Mouse (Mus musculus): ENCODE data around the gene Hebp1. TPM values are rescaled to one million over a fixed set of nuclear protein-coding genes. Genes with fewer than 3 reads are reported as not detected.

The Hebp1 gene
- polyA plus RNA-seq, 1 experiment from 2014 or later: 10.2 TPM

- 32% methylated on average over 6 of the region's 6 CpGs for WGBS
- no peaks in the 10 kb centered on the region for H3K4me1 ChIP-seq (replicated peaks)
- ATAC-seq (replicated peaks; ENCODE audit: insufficient number of reproducible peaks, insufficient read depth, low FRiP score, low read depth): no peak
Observed at GRCm38 (mm10) chr6:135113114-135113436, 84.7 kb downstream of the Hebp1 start.

GRCm38 (mm10) chr6:135112411-135113113, 85.3 kb downstream of the Hebp1 start:
- Histone ChIP-seq H3K27me3 (no peaks in the 10 kb centered on the region), H3K4me3 (no peak overlapping the region), H3K4me2 (no peak overlapping the region), H3K9ac (no peak overlapping the region), H3K27ac (no peak overlapping the region), H3K4me1 (replicated peaks) (no peaks in the 10 kb centered on the region), H3K9me3 (replicated peaks) (no peaks in the 10 kb centered on the region), H3K36me3 (no peaks in the 10 kb centered on the region)
- 31% methylated on average over 7 of the region's 7 CpGs for WGBS
- no peak for ATAC-seq (replicated peaks; ENCODE audit: insufficient number of reproducible peaks, insufficient read depth, low FRiP score, low read depth)

More at GRCm38 (mm10) chr6:135113114-135113436, 84.7 kb downstream of the Hebp1 start:
- no peaks in the 10 kb centered on the region for H3K9me3 ChIP-seq (replicated peaks)
- H3K27ac ChIP-seq: no peak overlapping the region
- H3K4me3 ChIP-seq: no peak overlapping the region
- no peaks in the 10 kb centered on the region for H3K36me3 ChIP-seq
- H3K9ac ChIP-seq: no peak overlapping the region
- no peaks in the 10 kb centered on the region for H3K27me3 ChIP-seq
- H3K4me2 ChIP-seq: no peak overlapping the region

GRCm38 (mm10) chr6:135107014-135107413, 90.8 kb downstream of the Hebp1 start:
- Histone ChIP-seq H3K27ac (no peak overlapping the region), H3K4me3 (no peak overlapping the region), H3K4me2 (no peak overlapping the region), H3K36me3 (no peaks in the 10 kb centered on the region), H3K9me3 (replicated peaks) (no peaks in the 10 kb centered on the region), H3K27me3 (no peaks in the 10 kb centered on the region), H3K4me1 (replicated peaks) (no peaks in the 10 kb centered on the region), H3K9ac (no peak overlapping the region)
- WGBS: 86% methylated on average over 6 of the region's 6 CpGs
- ATAC-seq (replicated peaks; ENCODE audit: insufficient number of reproducible peaks, insufficient read depth, low FRiP score, low read depth): no peak

DNA sequence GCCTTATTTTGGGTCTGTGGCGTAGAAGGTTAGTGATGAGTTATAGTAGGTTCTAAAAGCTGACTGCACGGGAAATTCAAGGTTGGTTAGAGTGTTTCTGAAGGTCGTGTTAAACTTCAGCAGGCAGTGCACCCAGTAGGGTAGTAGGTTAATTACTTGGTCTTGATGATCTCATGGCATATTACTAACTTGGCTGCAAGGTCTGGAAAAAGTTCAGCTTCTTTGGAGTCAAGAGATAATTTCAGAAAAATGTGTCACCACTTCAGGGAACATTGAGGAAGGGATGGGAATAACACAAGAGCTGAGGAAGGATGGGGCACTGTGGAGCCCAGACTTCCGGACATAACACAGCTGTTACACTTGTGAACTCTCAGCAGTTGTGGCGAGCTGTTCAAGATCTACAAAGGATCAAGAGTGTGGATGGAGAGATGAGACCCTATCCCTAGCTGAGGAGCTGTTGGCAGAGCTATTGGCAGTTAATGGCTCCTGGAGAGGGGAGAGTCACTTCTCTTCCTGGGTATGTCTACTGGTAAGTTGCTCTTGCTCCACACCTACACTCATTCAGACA, 95.0 kb downstream of the Hebp1 start:
- no peak for ATAC-seq (replicated peaks; ENCODE audit: insufficient number of reproducible peaks, insufficient read depth, low FRiP score, low read depth)
- Histone ChIP-seq H3K9ac (no peak overlapping the region), H3K4me3 (no peak overlapping the region), H3K4me2 (no peak overlapping the region), H3K36me3 (no peaks in the 10 kb centered on the region), H3K27ac (no peak overlapping the region), H3K27me3 (no peaks in the 10 kb centered on the region), H3K4me1 (replicated peaks) (no peaks in the 10 kb centered on the region), H3K9me3 (replicated peaks) (no peaks in the 10 kb centered on the region)
- 66% methylated on average over 5 of the region's 5 CpGs for WGBS

DNA sequence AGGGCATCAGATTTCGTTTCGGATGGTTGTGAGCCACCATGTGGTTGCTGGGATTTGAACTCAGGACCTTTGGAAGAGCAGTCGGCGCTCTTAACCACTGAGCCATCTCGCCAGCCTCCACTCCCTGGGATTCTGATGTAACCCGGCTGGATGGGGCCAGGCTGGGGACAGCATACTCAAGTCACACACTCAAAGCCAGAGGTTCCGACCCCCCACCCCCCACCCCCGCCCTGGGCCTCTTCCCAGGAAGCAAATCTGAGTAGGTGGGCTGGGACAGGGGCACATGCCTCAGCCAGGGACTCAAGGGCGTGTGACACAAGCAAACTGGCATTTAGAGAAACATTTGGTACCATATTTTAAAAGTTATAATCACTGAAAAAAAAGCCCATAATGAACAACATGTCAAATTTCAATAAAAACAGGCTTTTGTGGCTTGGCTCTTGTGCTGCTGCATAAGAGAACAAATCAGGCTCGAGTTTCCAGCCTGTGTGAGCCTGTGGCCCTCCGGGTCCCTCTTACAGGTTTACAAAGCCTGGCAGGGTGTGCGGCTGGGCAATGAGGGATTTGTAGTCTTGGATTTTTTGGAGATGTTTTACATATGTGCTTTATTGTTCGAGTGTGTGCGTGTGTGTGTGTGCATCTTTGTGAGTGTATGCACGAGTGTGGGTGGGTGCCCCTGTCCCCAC, 96.9 kb downstream of the Hebp1 start:
- Histone ChIP-seq H3K27me3 (no peaks in the 10 kb centered on the region), H3K4me2 (no peak overlapping the region), H3K9ac (no peak overlapping the region), H3K36me3 (no peaks in the 10 kb centered on the region), H3K4me3 (no peak overlapping the region), H3K9me3 (replicated peaks) (no peaks in the 10 kb centered on the region), H3K27ac (no peak overlapping the region), H3K4me1 (replicated peaks) (no peaks in the 10 kb centered on the region)
- no peak for ATAC-seq (replicated peaks; ENCODE audit: insufficient number of reproducible peaks, insufficient read depth, low FRiP score, low read depth)
- 79% methylated on average over 15 of the region's 15 CpGs for WGBS

- Histone ChIP-seq H3K36me3 (no peaks in the 10 kb centered on the region), H3K27ac (no peak overlapping the region), H3K9ac (no peak overlapping the region), H3K4me3 (no peak overlapping the region), H3K4me1 (replicated peaks) (peaks cover 2% of the 10 kb centered on the region; the same call in 1 of the 2 replicates), H3K27me3 (no peaks in the 10 kb centered on the region), H3K4me2 (no peak overlapping the region), H3K9me3 (replicated peaks) (no peaks in the 10 kb centered on the region)
- no peak for ATAC-seq (replicated peaks; ENCODE audit: insufficient number of reproducible peaks, insufficient read depth, low FRiP score, low read depth)
- WGBS: 83% methylated on average over 12 of the region's 12 CpGs
Observed at GRCm38 (mm10) chr6:135092798-135093470, 104.9 kb downstream of the Hebp1 start.

DNA sequence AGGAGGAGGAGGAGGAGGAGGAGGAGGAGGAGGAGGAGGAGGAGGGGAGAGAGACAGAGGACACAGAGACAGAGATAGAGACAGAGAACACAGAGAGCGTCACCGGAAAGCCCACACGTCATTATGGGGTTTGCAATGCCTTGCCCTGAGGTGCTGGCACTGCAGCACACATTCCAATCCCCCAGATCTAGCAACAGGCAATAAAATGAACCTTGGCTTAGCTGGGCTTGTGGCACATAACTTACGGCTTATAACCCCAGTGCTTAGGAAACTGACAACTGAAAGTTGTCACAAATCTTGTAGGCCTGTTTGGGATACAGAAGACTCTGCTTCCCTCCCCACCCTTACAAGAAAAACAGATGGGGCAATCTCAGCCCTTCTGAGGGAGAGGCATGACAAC, 107.2 kb downstream of the Hebp1 start:
- Histone ChIP-seq H3K27ac (no peak overlapping the region), H3K9ac (no peak overlapping the region), H3K9me3 (replicated peaks) (no peaks in the 10 kb centered on the region), H3K36me3 (no peaks in the 10 kb centered on the region), H3K4me1 (replicated peaks) (peaks cover 4% of the 10 kb centered on the region; the same call in 1 of the 2 replicates), H3K4me3 (no peak overlapping the region), H3K27me3 (no peaks in the 10 kb centered on the region), H3K4me2 (no peak overlapping the region)
- no peak for ATAC-seq (replicated peaks; ENCODE audit: insufficient number of reproducible peaks, insufficient read depth, low FRiP score, low read depth)
- 66% methylated on average over 4 of the region's 4 CpGs for WGBS

GRCm38 (mm10) chr6:135089786-135090185, 108.0 kb downstream of the Hebp1 start:
- Histone ChIP-seq H3K27ac (no peak overlapping the region), H3K27me3 (no peaks in the 10 kb centered on the region), H3K9ac (no peak overlapping the region), H3K4me2 (no peak overlapping the region), H3K36me3 (no peaks in the 10 kb centered on the region), H3K9me3 (replicated peaks) (no peaks in the 10 kb centered on the region), H3K4me1 (replicated peaks) (peaks cover 4% of the 10 kb centered on the region; the same call in 1 of the 2 replicates), H3K4me3 (no peak overlapping the region)
- 18% methylated on average over 8 of the region's 8 CpGs for WGBS
- no peak for ATAC-seq (replicated peaks; ENCODE audit: insufficient number of reproducible peaks, insufficient read depth, low FRiP score, low read depth)

GRCm38 (mm10) chr6:135087721-135088451, 109.9 kb downstream of the Hebp1 start:
- Histone ChIP-seq H3K4me3 (peak overlapping the region; percentile 29), H3K27ac (peak overlapping the region; percentile 34; the same call in 1 of the 2 replicates), H3K27me3 (no peaks in the 10 kb centered on the region), H3K4me1 (replicated peaks) (peaks cover 4% of the 10 kb centered on the region; the same call in 1 of the 2 replicates), H3K36me3 (no peaks in the 10 kb centered on the region), H3K4me2 (peak overlapping the region; percentile 59), H3K9ac (no peak overlapping the region), H3K9me3 (replicated peaks) (no peaks in the 10 kb centered on the region)
- 0 out of 2 replicates have a peak, but pooled peaks have one; percentile 47 for ATAC-seq (replicated peaks; ENCODE audit: insufficient number of reproducible peaks, insufficient read depth, low FRiP score, low read depth)
- 21% methylated on average over 19 of the region's 19 CpGs for WGBS

Measured in heart, embryonic 15.5 days (tissue).